Mouse (Mus musculus): ENCODE data around the gene Mfap3. TPM values are rescaled to one million over a fixed set of nuclear protein-coding genes. Genes with fewer than 3 reads are reported as not detected.
A peak's percentile ranks its signal among the peaks of the same experiment; 100 is the strongest.
"Not testable (repeated sequence)": the region's sequence is repeated elsewhere in the genome, so short reads cannot be mapped to it uniquely, and the experiment has no call there.

Mfap3 gene
- polyA plus RNA-seq, 1 experiment, result 15.8 TPM

DNA sequence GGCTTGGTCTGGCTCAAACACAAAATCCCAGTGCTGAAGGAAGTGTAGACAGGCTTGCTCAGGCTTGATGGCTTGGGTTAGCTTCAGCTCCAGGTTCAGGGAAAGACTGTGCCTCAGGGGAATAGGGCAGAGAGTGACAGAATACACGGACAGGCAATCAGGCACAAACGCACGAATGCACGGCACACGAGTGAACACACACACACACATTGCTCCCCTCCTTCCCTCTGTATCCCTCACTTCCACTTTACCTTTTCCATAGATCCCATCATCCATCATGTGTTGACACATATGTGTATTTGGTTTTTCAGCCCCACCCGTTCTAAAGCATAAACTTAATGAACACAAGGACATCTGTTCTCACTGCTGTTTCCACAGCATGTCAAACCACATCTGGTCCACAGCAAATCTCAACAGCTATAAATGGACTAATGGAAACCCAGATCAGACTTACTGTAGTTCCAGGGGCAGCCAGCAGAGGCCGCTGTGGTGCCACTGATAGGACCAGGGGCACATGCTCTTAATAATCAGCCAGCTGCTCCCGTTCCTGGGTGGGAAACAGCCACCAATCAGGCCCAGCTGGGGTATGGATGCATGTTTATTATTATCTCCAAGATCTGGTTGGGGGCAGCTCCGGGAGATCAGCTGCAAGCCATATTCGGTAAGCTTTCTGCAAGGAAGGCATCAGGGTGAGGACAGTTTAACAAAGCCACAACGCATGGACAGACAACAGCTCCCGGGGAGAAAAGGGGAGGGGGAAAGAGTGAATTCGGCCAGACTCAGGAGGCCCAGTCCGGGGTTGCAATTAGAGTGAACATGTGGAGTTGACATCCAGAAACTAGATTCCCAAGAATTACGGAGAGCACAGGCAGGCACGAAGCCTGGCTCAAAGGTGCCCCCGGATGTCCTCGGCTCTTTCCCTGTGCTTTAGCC is 30.4 kb downstream of the Mfap3 start:
- TF ChIP-seq CTCF (IDR thresholded peaks at IDR 0.05; ENCODE audit: extremely low read depth, insufficient read depth, low read length) (peak; percentile 93), POLR2A (IDR thresholded peaks at IDR 0.05; ENCODE audit: extremely low read depth, insufficient read depth, low read length) (no peak)
- Histone ChIP-seq H3K4me1 (ENCODE audit: control insufficient read depth, insufficient read depth, low read length) (no peaks in the 10 kb centered on the region), H3K4me3 (ENCODE audit: insufficient read depth, low read length) (no peak overlapping the region), H3K27ac (ENCODE audit: insufficient read depth, low read length) (no peak overlapping the region)

GRCm38 (mm10) chr11:57550230-57550629 is 31.8 kb downstream of the Mfap3 start:
- Histone ChIP-seq H3K4me1 (ENCODE audit: control insufficient read depth, insufficient read depth, low read length) (no peaks in the 10 kb centered on the region), H3K27ac (ENCODE audit: insufficient read depth, low read length) (no peak overlapping the region), H3K4me3 (ENCODE audit: insufficient read depth, low read length) (no peak overlapping the region)
- TF ChIP-seq POLR2A (IDR thresholded peaks at IDR 0.05; ENCODE audit: extremely low read depth, insufficient read depth, low read length) (no peak), CTCF (IDR thresholded peaks at IDR 0.05; ENCODE audit: extremely low read depth, insufficient read depth, low read length) (no peak)

GRCm38 (mm10) chr11:57551016-57551415 is 32.6 kb downstream of the Mfap3 start:
- TF ChIP-seq CTCF (IDR thresholded peaks at IDR 0.05; ENCODE audit: extremely low read depth, insufficient read depth, low read length), result no peak
- TF ChIP-seq POLR2A (IDR thresholded peaks at IDR 0.05; ENCODE audit: extremely low read depth, insufficient read depth, low read length), result no peak
- Histone ChIP-seq H3K4me1 (ENCODE audit: control insufficient read depth, insufficient read depth, low read length) (no peaks in the 10 kb centered on the region), H3K4me3 (ENCODE audit: insufficient read depth, low read length) (no peak overlapping the region), H3K27ac (ENCODE audit: insufficient read depth, low read length) (no peak overlapping the region)

GRCm38 (mm10) chr11:57553015-57553780 is 34.7 kb downstream of the Mfap3 start:
- Histone ChIP-seq H3K4me3 (ENCODE audit: insufficient read depth, low read length) (no peak overlapping the region), H3K4me1 (ENCODE audit: control insufficient read depth, insufficient read depth, low read length) (no peaks in the 10 kb centered on the region), H3K27ac (ENCODE audit: insufficient read depth, low read length) (no peak overlapping the region)
- TF ChIP-seq CTCF (IDR thresholded peaks at IDR 0.05; ENCODE audit: extremely low read depth, insufficient read depth, low read length) (no peak), POLR2A (IDR thresholded peaks at IDR 0.05; ENCODE audit: extremely low read depth, insufficient read depth, low read length) (no peak)

GRCm38 (mm10) chr11:57557936-57558335 is 39.5 kb downstream of the Mfap3 start:
- H3K4me3 ChIP-seq (ENCODE audit: insufficient read depth, low read length); H3K27ac ChIP-seq (ENCODE audit: insufficient read depth, low read length); H3K4me1 ChIP-seq (ENCODE audit: control insufficient read depth, insufficient read depth, low read length): not testable (repeated sequence)

- Histone ChIP-seq H3K4me3 (ENCODE audit: insufficient read depth, low read length) (no peak overlapping the region), H3K4me1 (ENCODE audit: control insufficient read depth, insufficient read depth, low read length) (no peaks in the 10 kb centered on the region; the same call in 1 of the 2 replicates), H3K27ac (ENCODE audit: insufficient read depth, low read length) (no peak overlapping the region)
- TF ChIP-seq POLR2A (IDR thresholded peaks at IDR 0.05; ENCODE audit: extremely low read depth, insufficient read depth, low read length) (no peak), CTCF (IDR thresholded peaks at IDR 0.05; ENCODE audit: extremely low read depth, insufficient read depth, low read length) (no peak)
These were observed 46.1 kb downstream of the Mfap3 start for GRCm38 (mm10) chr11:57564564-57564963.

GRCm38 (mm10) chr11:57566091-57567035 is 47.9 kb downstream of the Mfap3 start:
- no peak for TF ChIP-seq POLR2A (IDR thresholded peaks at IDR 0.05; ENCODE audit: extremely low read depth, insufficient read depth, low read length)
- TF ChIP-seq CTCF (IDR thresholded peaks at IDR 0.05; ENCODE audit: extremely low read depth, insufficient read depth, low read length), result no peak
- H3K27ac ChIP-seq (ENCODE audit: insufficient read depth, low read length), result no peak overlapping the region
- no peaks in the 10 kb centered on the region; the same call in 1 of the 2 replicates for H3K4me1 ChIP-seq (ENCODE audit: control insufficient read depth, insufficient read depth, low read length)
- no peak overlapping the region for H3K4me3 ChIP-seq (ENCODE audit: insufficient read depth, low read length)

DNA sequence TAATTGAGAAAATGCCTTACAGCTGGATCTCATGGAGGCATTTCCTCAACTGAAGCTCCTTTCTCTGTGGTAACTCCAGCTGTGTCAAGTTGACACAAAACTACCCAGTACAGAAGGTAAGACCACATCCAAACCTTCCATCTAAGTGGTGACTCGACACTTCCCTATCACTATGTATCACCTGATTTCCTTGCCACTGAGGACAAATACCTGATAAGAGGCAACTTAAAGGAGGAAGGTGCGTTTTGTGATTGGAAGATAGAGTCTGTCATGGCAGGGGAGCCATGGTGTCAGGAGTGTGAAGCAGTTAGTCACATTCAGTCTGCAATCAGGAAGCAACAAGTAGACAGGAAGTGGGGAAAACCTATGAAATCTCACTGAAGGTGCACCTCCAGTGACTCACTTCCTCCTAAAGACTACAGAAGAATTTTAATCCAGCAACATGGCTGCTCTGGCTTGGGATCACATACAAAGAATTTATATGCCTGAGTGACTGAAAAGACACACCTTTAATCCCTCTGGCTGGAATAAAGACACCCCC is 50.6 kb downstream of the Mfap3 start:
- no peak for TF ChIP-seq CTCF (IDR thresholded peaks at IDR 0.05; ENCODE audit: extremely low read depth, insufficient read depth, low read length)
- TF ChIP-seq POLR2A (IDR thresholded peaks at IDR 0.05; ENCODE audit: extremely low read depth, insufficient read depth, low read length), result no peak
- no peak overlapping the region for H3K4me3 ChIP-seq (ENCODE audit: insufficient read depth, low read length)

GRCm38 (mm10) chr11:57571035-57571434 is 52.6 kb downstream of the Mfap3 start:
- Histone ChIP-seq H3K4me3 (ENCODE audit: insufficient read depth, low read length) (no peak overlapping the region), H3K27ac (ENCODE audit: insufficient read depth, low read length) (no peak overlapping the region), H3K4me1 (ENCODE audit: control insufficient read depth, insufficient read depth, low read length) (no peaks in the 10 kb centered on the region; the same call in 1 of the 2 replicates)
- TF ChIP-seq CTCF (IDR thresholded peaks at IDR 0.05; ENCODE audit: extremely low read depth, insufficient read depth, low read length), result no peak
- no peak for TF ChIP-seq POLR2A (IDR thresholded peaks at IDR 0.05; ENCODE audit: extremely low read depth, insufficient read depth, low read length)

More for the DNA sequence above, 50.6 kb downstream of the Mfap3 start:
- Histone ChIP-seq H3K4me1 (ENCODE audit: control insufficient read depth, insufficient read depth, low read length) (no peaks in the 10 kb centered on the region; the same call in 1 of the 2 replicates), H3K27ac (ENCODE audit: insufficient read depth, low read length) (no peak overlapping the region)
